ENCODE assay signal across 13 mouse cellular contexts in the genomic region with DNA sequence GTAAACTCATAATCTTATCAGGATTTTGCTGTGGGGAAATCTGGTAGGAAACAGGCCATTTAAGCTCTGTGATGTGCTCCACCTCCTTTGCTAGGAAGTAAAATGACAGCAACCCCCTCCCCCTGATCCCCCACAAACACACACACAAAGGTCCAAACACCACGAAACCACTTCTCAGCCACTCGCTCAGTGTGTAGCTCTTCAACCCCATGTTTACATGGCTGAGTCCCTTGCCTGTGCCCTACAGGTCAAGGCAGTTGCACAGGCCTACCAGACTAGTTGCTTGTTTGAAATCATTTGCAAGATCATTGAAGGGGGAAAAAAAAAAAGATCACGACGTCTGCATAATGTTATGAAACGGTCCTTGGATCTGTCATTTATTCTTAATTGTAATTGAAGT.
"Had no signal": no experiment of that assay in that cellular context is flagged by ENCODE, and none has a peak within 500 bp of the region (broad histone marks: within the 10 kb centered on the region; RNA-seq: fewer than 3 reads in every experiment).

No protein-coding gene starts in this region.

- H3K9ac ChIP-seq: kidney, embryonic 15.5 days; limb, embryonic 13.5 days; liver, embryonic 15.5 days; lung, embryonic 15.5 days; midbrain, embryonic 12.5 days had no signal

- H3K9me3 ChIP-seq: kidney, embryonic 15.5 days; liver, embryonic 15.5 days; lung, embryonic 15.5 days; midbrain, embryonic 12.5 days had no signal

- DNase-seq: kidney, adult 2 months; kidney, postnatal 14 days; layer of hippocampus, postnatal 36 days; lung, postnatal 14 days; thymus, postnatal 4 days had no signal

- H3K4me2 ChIP-seq: kidney, embryonic 15.5 days; limb, embryonic 13.5 days; liver, embryonic 15.5 days; lung, embryonic 15.5 days; midbrain, embryonic 12.5 days had no signal

- H3K27me3 ChIP-seq: kidney, embryonic 15.5 days; limb, embryonic 13.5 days; lung, embryonic 15.5 days; midbrain, embryonic 12.5 days had no signal

- H3K36me3 ChIP-seq: liver, embryonic 15.5 days; lung, embryonic 15.5 days had no signal

- ATAC-seq: intestine, embryonic 16.5 days had no signal

- H3K4me3 ChIP-seq: kidney, embryonic 15.5 days; limb, embryonic 13.5 days; liver, embryonic 15.5 days; lung, embryonic 15.5 days; megakaryocyte, embryonic 14.5 days; midbrain, embryonic 12.5 days had no signal

- H3K27ac ChIP-seq: kidney, embryonic 15.5 days; limb, embryonic 13.5 days; liver, embryonic 15.5 days; lung, embryonic 15.5 days; midbrain, embryonic 12.5 days; stomach, postnatal 0 days had no signal
